Mouse (Mus musculus) A20 (cell line): Measurements from ENCODE around the gene Egfl7.

ENCODE experiments used
- DNase-seq: peaks from one replicate; pipeline ENCODE4 v3.0.0-alpha.2; 2011; ENCODE audit warnings: low read depth, low spot score

Gene Egfl7

DNA sequence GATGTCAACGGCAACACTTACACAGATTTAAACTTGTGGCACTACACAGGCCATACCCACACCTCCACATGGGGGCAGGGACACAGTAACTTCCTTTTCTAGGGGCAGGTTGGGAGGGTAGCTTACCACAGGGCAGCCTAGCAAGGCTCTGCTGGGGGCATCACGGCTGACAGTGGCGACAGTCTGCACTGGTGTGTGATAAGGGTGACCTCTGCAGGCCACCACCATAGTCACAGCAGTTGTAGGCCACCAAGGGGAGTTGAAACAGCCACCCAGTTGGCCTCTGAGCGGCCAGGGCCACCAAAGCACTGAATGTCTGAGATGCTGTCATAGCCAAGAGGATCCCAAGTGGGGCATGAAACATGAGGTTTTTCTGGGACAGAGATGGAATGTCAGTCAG lies 13.6 kb upstream of the Egfl7 start:
- peak; percentile 72 for DNase-seq

DNA sequence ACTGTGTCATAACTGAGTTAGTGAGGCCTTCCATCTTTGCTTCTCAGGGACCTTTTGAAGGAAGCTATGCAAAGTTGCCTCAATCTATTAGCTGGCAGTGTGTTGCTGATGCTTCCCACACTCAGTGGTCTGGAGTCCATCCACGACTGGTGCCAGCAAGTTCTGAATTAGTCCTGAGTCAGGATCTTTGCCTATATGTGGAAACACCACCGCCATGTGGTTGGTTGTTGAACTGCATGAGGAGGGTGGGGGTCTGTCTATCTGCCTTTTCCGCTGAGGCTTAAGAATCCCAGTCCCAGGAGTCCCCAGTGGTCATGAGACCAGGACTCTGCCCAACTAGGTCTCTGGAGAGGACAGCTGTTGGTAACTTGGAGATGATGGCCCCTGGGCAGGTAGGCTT lies 9.8 kb upstream of the Egfl7 start:
- peak; percentile 49 for DNase-seq

DNA sequence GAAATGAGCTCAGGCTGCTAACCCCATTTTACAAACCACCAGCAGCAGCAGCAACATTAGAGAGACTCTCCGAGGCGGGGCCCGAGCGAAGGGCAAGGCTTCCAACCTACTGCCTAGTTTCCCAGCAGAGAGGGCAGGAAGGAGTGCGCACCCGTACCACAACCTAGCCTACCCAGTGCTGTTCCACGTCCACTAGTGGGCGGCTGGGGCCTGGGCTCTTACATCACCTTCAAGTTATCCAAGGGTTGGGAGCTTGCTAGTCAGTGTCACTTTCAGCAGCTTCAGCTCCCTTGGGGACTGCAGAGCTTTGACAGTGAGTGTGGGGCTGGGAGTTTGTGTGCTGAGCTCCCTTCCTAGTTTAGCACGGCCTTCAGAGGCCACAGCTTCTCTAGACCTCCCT lies 8.4 kb upstream of the Egfl7 start:
- DNase-seq, result no peak

DNA sequence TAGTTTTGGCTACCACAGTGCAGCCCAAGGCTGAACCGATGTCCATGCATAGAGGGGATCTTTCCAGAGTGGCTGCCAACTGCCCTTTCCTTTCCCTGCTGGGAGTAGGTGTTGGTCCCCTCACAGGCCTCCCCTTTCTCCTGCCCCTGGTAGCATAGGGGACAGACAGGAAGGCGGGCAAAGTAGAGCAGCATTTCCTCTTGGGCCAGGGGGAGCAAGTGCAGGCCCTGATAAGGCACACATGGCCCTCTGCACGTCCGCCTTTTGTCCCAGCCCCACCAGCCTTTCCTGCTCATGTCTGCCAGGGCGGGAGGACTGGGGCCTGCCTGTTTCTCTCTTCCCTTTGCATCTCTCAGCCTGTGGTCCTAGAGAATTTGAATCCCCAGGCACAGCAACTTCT lies 8.0 kb upstream of the Egfl7 start:
- DNase-seq, result no peak

- no peak for DNase-seq
These were observed 6.4 kb upstream of the Egfl7 start for GRCm38 (mm10) chr2:26573396-26573795.

GRCm38 (mm10) chr2:26573807-26574206 lies 6.0 kb upstream of the Egfl7 start:
- DNase-seq, result no peak

DNA sequence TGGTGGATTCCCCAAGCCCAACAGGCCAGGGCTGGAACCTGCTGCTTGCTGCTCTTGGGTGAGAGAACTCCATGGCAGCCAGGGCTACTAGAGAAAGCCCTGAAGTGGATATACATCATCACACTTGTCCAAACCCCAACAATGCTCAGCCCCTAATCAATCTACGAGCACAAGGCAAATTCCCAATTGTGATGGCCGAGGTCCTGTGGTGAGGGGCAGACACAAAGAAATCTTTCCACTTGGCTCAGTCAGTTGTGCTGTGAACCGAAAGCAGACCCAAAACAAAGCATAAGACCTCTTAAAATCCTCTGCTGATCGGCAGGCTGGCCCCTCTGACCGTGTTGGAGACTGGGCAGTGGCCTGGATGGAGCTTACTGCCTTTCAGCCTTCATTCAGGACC lies 5.0 kb upstream of the Egfl7 start:
- no peak for DNase-seq

GRCm38 (mm10) chr2:26575378-26575777 lies 4.4 kb upstream of the Egfl7 start:
- DNase-seq, result no peak

DNA sequence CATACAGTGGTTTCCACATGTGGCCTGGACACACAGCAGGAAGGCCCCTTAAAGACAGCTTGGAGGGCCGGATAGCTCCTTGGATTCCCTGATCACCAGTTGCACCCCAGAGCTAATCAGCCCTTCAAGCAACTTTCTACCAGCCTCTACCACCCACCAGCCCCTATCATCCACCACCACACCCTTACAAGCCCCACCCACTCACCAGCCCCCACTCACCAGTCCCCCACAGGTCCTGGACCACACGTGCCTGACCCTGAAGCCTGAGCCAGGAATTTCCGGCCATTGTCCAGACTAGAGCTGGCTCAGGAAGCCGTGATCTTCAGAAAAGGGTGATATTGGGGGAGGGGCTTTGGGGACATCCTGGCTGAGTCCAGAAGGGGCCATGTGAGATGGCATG lies 3.9 kb upstream of the Egfl7 start:
- DNase-seq, result no peak

DNA sequence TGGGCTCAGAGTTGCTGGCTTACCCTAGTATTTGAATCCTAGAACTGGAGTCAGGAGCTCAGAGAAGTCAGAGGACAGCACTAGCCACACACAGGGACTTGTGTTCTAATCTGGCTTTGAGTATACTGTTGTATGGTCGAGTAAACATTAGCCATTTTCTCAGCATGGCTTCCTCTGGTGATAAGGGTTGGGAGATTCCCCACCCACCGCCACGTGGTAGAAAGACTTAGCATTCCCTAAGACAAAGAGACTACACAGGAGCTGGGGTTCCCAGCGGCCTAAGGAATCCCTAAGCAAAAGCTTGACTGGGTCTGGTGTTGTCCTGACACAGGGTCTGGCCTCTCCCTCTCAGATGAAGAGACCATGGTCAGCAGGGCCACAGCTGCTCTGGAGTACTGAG lies 3.4 kb upstream of the Egfl7 start:
- DNase-seq, result no peak

GRCm38 (mm10) chr2:26578369-26578768 lies 1.4 kb upstream of the Egfl7 start:
- peak; percentile 10 for DNase-seq

DNA sequence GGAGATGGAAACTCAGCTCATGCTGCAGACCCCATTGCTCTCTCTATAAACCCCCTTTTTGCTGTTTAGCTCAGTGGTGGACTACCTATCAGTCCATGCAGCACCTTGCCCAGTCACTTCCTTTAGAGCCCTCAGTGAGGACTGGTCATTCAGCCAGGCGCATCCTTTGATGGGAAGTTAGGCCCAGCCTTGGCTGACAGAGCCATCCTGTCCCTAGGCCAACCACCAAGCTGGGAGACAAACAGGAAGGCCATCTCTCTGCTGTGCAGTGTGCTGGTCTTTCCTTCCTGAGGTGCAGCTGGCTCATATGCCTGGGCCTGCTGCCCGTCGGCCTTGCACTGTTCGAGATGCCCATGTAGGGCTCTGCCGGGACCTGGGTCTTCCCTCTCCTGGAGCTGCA lies 937 bp downstream of the Egfl7 start:
- no peak for DNase-seq

DNA sequence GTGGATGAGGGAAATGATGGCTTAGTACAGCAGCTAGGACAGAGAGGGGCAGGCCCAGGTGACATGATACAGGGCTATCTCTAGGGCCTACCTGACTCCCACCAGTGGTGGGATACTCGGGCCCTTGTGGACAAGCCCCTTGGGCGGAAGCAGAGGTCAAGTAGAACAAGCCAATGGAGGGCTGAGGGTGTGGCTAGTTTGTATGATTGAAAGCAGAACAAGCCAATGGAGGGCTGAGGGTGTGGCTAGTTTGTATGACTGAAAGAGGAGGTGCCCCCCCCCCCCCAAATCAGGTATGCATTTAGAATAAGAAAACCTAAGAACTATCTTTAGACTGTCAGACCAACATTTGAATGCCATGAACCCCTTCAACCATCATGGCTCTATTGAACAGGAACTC lies 2.4 kb downstream of the Egfl7 start:
- peak; percentile 81 for DNase-seq

DNA sequence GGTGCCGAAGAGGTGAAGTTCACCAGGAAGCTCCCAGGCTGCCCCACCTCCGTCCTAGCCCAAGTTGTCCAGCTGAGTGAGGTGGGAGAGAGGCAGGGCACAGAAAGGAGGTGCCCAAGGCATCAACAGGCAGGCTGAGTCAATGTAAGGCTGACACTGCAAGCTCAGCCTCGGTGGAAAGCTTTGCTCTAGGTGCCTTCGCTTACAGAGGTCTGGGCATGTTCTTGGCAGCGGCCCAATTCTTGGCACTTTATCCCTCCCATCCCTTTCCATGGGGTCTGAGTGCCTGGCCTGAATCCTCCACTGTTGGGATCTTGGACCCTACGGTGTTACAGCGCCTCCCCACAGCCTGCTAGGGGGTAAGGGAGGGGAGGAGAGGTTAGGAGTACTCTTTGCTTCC lies 2.9 kb downstream of the Egfl7 start:
- no peak for DNase-seq

DNA sequence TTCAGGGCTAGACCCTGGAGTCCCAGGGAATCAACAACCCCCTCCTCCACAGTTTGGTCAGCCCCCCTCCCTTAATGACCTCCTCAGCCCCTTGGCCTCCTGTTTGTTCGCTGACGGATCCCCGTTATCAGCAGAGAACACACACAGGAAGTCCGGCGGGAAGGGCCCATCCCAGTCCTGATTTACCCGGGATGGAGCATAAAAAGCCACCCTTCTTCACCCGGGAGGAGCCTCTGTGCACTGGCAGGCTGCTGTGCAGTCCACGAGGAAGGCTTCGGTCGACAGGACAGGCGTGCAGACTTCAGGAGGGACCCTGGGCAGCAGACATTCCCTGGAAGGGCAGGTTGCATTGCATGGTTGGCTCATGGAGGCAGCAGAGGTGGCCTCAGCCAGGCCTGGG lies 3.8 kb downstream of the Egfl7 start:
- no peak for DNase-seq

DNA sequence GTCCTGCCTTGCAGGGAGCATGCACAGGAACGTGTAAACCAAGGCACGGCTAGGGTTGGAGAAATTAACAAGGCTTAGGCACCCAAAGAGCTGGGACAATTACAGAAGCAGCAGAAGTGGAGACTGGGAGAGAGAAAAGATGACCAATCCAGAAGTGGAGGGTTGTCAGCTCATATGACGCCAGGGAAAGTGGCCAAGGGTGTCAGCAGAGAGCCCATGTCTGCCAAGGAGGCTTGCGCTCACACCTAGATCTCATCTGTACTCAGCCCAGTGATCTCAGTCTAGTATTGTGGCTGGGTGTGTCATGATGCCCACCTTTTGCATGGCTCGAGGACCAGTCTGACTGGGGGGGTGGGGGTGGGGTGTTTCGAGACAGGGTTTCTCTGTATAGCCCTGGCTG lies 5.9 kb downstream of the Egfl7 start:
- no peak for DNase-seq

DNA sequence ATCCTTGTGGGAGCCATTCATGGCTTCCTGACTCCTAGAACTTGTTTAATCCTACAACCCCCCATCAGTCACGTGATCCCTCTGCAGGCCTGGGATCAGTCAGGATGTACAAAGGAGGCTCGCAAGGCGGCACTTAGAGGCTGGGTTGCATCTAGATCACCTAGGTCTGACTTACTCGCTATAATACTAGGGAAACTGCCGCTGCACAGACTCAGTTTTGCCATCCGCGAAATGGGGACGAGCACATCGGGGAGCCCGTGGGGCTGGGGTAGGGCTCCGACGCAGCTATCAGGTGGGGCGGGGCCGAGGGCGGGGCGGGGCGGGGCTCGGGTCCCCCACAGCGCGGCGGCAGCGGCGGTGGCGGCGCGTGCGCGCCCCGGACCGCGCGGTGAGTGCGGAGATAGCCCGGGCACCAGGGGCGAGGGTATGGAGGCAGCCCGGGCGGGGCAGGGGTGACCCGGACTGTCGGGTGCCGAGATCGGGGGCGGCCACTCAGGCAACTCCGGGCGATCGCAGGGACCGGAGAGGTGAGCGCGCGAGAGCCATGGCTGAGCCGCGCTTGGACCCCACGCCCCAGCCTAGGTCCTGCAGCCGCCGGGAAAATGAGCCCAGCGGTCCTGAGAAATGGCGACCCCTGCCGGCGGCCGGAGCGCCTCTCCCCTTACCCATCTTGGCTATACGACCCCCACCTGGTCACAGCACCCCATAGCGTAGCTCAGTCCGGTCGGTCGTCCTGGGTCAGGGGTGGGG lies 6.7 kb downstream of the Egfl7 start, which contains the start of gene Gm20532:
Gene Gm20532 (plus strand): TSS at position 346 of the 750 bp plus-strand sequence.
- peak; percentile 70 for DNase-seq

DNA sequence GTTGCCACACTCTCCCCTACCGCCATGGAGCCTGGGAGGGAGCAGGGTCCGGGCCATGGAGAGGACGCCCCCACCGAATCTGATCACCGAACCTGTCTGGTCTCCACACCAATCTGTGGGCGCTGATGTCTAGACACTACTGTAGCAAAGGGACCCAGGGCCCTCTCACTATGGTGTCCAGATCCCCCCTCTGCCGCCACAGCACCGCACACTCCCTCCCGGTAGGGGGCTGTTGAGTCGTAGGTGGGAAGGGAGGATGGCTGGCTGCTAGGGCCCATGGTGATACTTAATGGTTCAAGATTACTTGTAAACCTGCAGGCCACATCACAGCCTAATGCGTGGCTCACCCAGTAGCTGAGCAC lies 7.2 kb downstream of the Egfl7 start:
- no peak for DNase-seq

DNA sequence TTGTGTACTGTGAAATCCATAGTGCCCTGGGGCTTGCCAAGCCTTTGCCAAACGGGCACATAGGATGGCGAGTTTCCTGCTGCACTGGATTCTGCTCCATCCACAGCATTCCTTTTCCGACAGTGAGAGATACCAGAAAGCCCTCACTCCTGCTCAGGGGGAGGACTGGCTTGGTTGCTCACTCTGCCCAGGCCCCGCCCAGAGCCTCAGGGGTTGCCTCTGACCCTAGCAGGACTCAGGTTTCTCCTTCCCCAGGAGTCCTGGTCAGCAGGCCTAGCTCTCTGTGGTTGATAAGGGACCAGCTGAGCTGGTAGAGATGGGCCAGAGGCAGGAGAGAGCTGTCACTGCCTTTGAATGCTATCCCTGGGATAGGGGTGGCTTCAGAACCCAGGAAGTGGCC lies 8.8 kb downstream of the Egfl7 start:
- no peak for DNase-seq

DNA sequence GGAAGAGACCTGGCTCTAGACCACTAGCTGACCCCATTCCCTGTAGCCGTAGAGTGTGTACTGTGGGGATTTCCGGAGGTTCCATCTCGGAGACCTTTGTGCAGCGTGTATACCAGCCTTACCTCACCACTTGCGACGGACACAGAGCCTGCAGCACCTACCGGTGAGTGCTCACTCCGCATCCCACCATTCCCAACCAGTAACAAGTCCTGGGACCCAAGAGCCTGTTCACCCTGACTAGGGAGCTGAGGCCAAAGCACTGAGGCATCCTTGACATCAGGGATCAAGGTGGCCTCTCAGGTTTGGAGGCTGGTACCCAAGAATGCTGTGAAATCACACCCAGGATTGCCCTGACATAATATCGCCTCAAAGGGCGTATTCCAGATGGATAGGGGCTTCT lies 9.5 kb downstream of the Egfl7 start:
- no peak for DNase-seq

GRCm38 (mm10) chr2:26590282-26590681 lies 10.5 kb downstream of the Egfl7 start:
- DNase-seq, result no peak

DNA sequence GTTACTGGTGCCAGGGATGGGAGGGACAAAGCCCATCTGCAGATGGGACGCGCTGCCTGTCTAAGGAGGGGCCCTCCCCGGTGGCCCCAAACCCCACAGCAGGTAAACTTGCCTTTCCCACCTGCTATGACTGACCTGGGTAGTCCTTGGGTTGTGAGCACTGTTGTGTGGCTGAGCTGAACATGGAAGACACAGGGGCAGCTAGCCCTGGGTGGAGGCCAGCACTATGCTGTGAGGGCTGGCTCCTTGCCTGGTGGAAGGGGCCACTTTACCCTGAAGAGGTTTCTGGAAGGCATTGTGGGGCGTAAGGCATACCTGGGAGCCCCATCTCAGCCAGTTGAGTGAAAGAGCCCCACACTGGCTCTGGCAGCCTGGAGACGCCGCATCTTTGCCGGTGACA lies 11.1 kb downstream of the Egfl7 start:
- DNase-seq, result no peak

DNA sequence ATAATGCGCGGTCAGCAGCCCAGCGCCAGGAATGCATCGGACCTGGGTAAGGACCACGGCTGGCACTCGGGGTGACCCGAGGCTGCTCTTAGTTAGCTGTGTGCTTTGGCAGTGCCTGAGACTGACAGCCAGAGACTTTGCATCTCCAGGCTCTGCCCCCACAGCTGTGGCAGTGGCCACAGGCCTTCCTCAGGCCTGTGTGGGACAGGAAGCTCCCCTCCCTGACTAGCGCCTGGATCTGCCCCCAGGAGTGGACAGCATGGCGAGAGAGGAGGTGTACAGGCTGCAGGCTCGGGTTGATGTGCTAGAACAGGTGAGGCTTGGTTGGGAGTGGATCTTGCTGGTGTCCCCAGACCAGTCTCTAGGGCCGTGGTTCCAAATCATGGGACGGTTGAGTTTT lies 11.6 kb downstream of the Egfl7 start:
- DNase-seq, result no peak
